Mouse (Mus musculus): ENCODE measurements around the gene Gngt1. TPM values are rescaled to one million over a fixed set of nuclear protein-coding genes. Genes with fewer than 3 reads are reported as not detected.

Gngt1 gene
- polyA plus RNA-seq (2021; fragmentation: Nextera tagmentation) = not detected in 2 replicates
- long read RNA-seq, experiment 1 = 0 reads
- long read RNA-seq, experiment 2 = 0 reads

GRCm38 (mm10) chr6:3993492-3993891 is at the start of gene Gngt1:
Gene Gngt1, plus strand, starts transcription at chr6:3993792.

GRCm38 (mm10) chr6:3988750-3989149 is 4.8 kb upstream of the Gngt1 start, which contains the start of gene Tfpi2:
Gene Tfpi2, minus strand, starts transcription at chr6:3988919.

GRCm38 (mm10) chr6:4003890-4004306 is 10.3 kb downstream of the Gngt1 start, which contains the start of gene Gng11:
Gene Gng11, plus strand, starts transcription at chr6:4003904.

Other genes with a start within 250 kb of the Gngt1 start
- gene Calcr, start 229.1 kb upstream of the Gngt1 start, polyA plus RNA-seq (2021; fragmentation: Nextera tagmentation) = 0.21 and 0.33 TPM in 2 replicates
- not detected in 2 replicates for gene Tfpi2, start 4.9 kb upstream of the Gngt1 start, polyA plus RNA-seq (2021; fragmentation: Nextera tagmentation)
- gene Gng11, start 10.1 kb downstream of the Gngt1 start, polyA plus RNA-seq (2021; fragmentation: Nextera tagmentation) = 43.9 and 44.6 TPM in 2 replicates
- gene Bet1, start 93.2 kb downstream of the Gngt1 start, polyA plus RNA-seq (2021; fragmentation: Nextera tagmentation) = 23.1 and 26.2 TPM in 2 replicates

Data from layer of hippocampus, adult 6 months (tissue).